Mouse (Mus musculus): ENCODE data around the gene Slc25a41. TPM values are rescaled to one million over a fixed set of nuclear protein-coding genes. Genes with fewer than 3 reads are reported as not detected.

The Slc25a41 gene
- total RNA-seq, 2 experiments from 2014 or later: not detected

- ATAC-seq (replicated peaks; ENCODE audit: poor library complexity): no peak
Observed at GRCm38 (mm10) chr17:56996506-56996905, 44.9 kb downstream of the Slc25a41 start.

GRCm38 (mm10) chr17:56995046-56995445, 46.4 kb downstream of the Slc25a41 start:
- no peak for ATAC-seq (replicated peaks; ENCODE audit: poor library complexity)

GRCm38 (mm10) chr17:56990966-56991365, 50.5 kb downstream of the Slc25a41 start:
- no peak for ATAC-seq (replicated peaks; ENCODE audit: poor library complexity)

- peak; percentile 92 for ATAC-seq (replicated peaks; ENCODE audit: poor library complexity)
Observed at GRCm38 (mm10) chr17:56990115-56990746, 51.2 kb downstream of the Slc25a41 start, which contains the start of gene Clpp. Gene Clpp, plus strand, starts transcription at chr17:56990305.

GRCm38 (mm10) chr17:56989467-56990114, 51.9 kb downstream of the Slc25a41 start:
- ATAC-seq (replicated peaks; ENCODE audit: poor library complexity): peak; percentile 76

- no peak for ATAC-seq (replicated peaks; ENCODE audit: poor library complexity)
Observed at GRCm38 (mm10) chr17:56988921-56989430, 52.5 kb downstream of the Slc25a41 start.

GRCm38 (mm10) chr17:56988441-56988840, 53.0 kb downstream of the Slc25a41 start:
- ATAC-seq (replicated peaks; ENCODE audit: poor library complexity): no peak

- no peak for ATAC-seq (replicated peaks; ENCODE audit: poor library complexity)
Observed at GRCm38 (mm10) chr17:56986105-56986805, 55.2 kb downstream of the Slc25a41 start.

GRCm38 (mm10) chr17:56985656-56986055, 55.8 kb downstream of the Slc25a41 start:
- ATAC-seq (replicated peaks; ENCODE audit: poor library complexity): no peak

- no peak for ATAC-seq (replicated peaks; ENCODE audit: poor library complexity)
Observed at GRCm38 (mm10) chr17:56984886-56985285, 56.6 kb downstream of the Slc25a41 start.

Other genes starting within 250 kb of the Slc25a41 start
- 6.4 and 8.8 TPM in 2 replicates for gene Rfx2, start 210.6 kb downstream of the Slc25a41 start, total RNA-seq (2015)
- 4.8 and 5.0 TPM in 2 replicates for gene Rfx2, start 210.6 kb downstream of the Slc25a41 start, total RNA-seq (2017)
- not detected in 2 replicates for gene Acsbg2, start 167.2 kb downstream of the Slc25a41 start, total RNA-seq (2015)
- not detected in 2 replicates for gene Acsbg2, start 167.2 kb downstream of the Slc25a41 start, total RNA-seq (2017)
- gene 1700061G19Rik, start 166.2 kb downstream of the Slc25a41 start, total RNA-seq (2015): 0.07 TPM in 1 of 2 replicates, not detected in the other
- gene 1700061G19Rik, start 166.2 kb downstream of the Slc25a41 start, total RNA-seq (2017): not detected in 2 replicates
- 15.5 and 18.2 TPM in 2 replicates for gene Mllt1, start 106.2 kb downstream of the Slc25a41 start, total RNA-seq (2015)
- gene Mllt1, start 106.2 kb downstream of the Slc25a41 start, total RNA-seq (2017): 18.2 and 20.7 TPM in 2 replicates
- gene Acer1, start 59.5 kb downstream of the Slc25a41 start, total RNA-seq (2015): not detected in 2 replicates
- gene Acer1, start 59.5 kb downstream of the Slc25a41 start, total RNA-seq (2017): not detected in 2 replicates
- gene Clpp, start 51.3 kb downstream of the Slc25a41 start, total RNA-seq (2015): 61.2 and 75.2 TPM in 2 replicates
- gene Clpp, start 51.3 kb downstream of the Slc25a41 start, total RNA-seq (2017): 80.5 and 84.9 TPM in 2 replicates
- gene Alkbh7, start 44.3 kb downstream of the Slc25a41 start, total RNA-seq (2015): 15.1 and 16.6 TPM in 2 replicates
- 15.0 and 19.8 TPM in 2 replicates for gene Alkbh7, start 44.3 kb downstream of the Slc25a41 start, total RNA-seq (2017)
- gene Pspn, start 41.6 kb downstream of the Slc25a41 start, total RNA-seq (2015): not detected in 2 replicates
- not detected in 2 replicates for gene Pspn, start 41.6 kb downstream of the Slc25a41 start, total RNA-seq (2017)
- 52.8 and 61.1 TPM in 2 replicates for gene Gtf2f1, start 30.4 kb downstream of the Slc25a41 start, total RNA-seq (2015)
- 120 and 142 TPM in 2 replicates for gene Gtf2f1, start 30.4 kb downstream of the Slc25a41 start, total RNA-seq (2017)
- gene Gm17949, start 30.2 kb downstream of the Slc25a41 start, total RNA-seq (2015): not detected in 2 replicates
- gene Gm17949, start 30.2 kb downstream of the Slc25a41 start, total RNA-seq (2017): not detected in 2 replicates
- 99.5 and 107 TPM in 2 replicates for gene Khsrp, start 10.1 kb downstream of the Slc25a41 start, total RNA-seq (2015)
- 68.5 and 89.2 TPM in 2 replicates for gene Khsrp, start 10.1 kb downstream of the Slc25a41 start, total RNA-seq (2017)
- not detected in 2 replicates for gene Crb3, start 17.5 kb upstream of the Slc25a41 start, total RNA-seq (2015)
- gene Crb3, start 17.5 kb upstream of the Slc25a41 start, total RNA-seq (2017): not detected in 2 replicates
- 10.9 and 13.4 TPM in 2 replicates for gene Slc25a23, start 18.2 kb upstream of the Slc25a41 start, total RNA-seq (2015)
- 1.6 and 2.0 TPM in 2 replicates for gene Slc25a23, start 18.2 kb upstream of the Slc25a41 start, total RNA-seq (2017)
- 7.6 and 11.5 TPM in 2 replicates for gene Dennd1c, start 36.9 kb upstream of the Slc25a41 start, total RNA-seq (2015)
- 3.5 and 8.8 TPM in 2 replicates for gene Dennd1c, start 36.9 kb upstream of the Slc25a41 start, total RNA-seq (2017)
- gene Tubb4a, start 46.1 kb upstream of the Slc25a41 start, total RNA-seq (2015): not detected in 2 replicates
- gene Tubb4a, start 46.1 kb upstream of the Slc25a41 start, total RNA-seq (2017): 0.12 TPM in 1 of 2 replicates, not detected in the other
- 1.2 and 2.2 TPM in 2 replicates for gene Tnfsf9, start 63.7 kb upstream of the Slc25a41 start, total RNA-seq (2015)
- gene Tnfsf9, start 63.7 kb upstream of the Slc25a41 start, total RNA-seq (2017): 0.27 and 0.29 TPM in 2 replicates
- gene Cd70, start 108.1 kb upstream of the Slc25a41 start, total RNA-seq (2015): not detected in 2 replicates
- not detected in 2 replicates for gene Cd70, start 108.1 kb upstream of the Slc25a41 start, total RNA-seq (2017)
- gene Tnfsf14, start 152.5 kb upstream of the Slc25a41 start, total RNA-seq (2015): 2.1 and 3.5 TPM in 2 replicates
- 6.2 and 6.8 TPM in 2 replicates for gene Tnfsf14, start 152.5 kb upstream of the Slc25a41 start, total RNA-seq (2017)
- gene C3, start 186.5 kb upstream of the Slc25a41 start, total RNA-seq (2015): 164 and 202 TPM in 2 replicates
- 211 and 263 TPM in 2 replicates for gene C3, start 186.5 kb upstream of the Slc25a41 start, total RNA-seq (2017)
- 21.5 and 22.6 TPM in 2 replicates for gene Gpr108, start 206.8 kb upstream of the Slc25a41 start, total RNA-seq (2015)
- gene Gpr108, start 206.8 kb upstream of the Slc25a41 start, total RNA-seq (2017): 22.5 and 24.4 TPM in 2 replicates
- 3.5 and 3.6 TPM in 2 replicates for gene Trip10, start 207.8 kb upstream of the Slc25a41 start, total RNA-seq (2015)
- gene Trip10, start 207.8 kb upstream of the Slc25a41 start, total RNA-seq (2017): 7.9 and 8.5 TPM in 2 replicates
- gene Vav1, start 237.4 kb upstream of the Slc25a41 start, total RNA-seq (2015): 79.5 and 87.2 TPM in 2 replicates
- 286 and 303 TPM in 2 replicates for gene Vav1, start 237.4 kb upstream of the Slc25a41 start, total RNA-seq (2017)